Mouse (Mus musculus) liver, embryonic 12.5 days (tissue): ENCODE results near the gene Nrtn. TPM values are rescaled to one million over a fixed set of nuclear protein-coding genes. Genes with fewer than 3 reads are reported as not detected.

Source experiments
- ATAC-seq: fragments of 200-750 bp; cut with Nextera tagmentation; 2 replicates; pipeline ENCODE4 v1.8.0; 2017; ENCODE audit warnings: moderate number of reproducible peaks, mild to moderate bottlenecking, moderate library complexity
- H3K27ac ChIP-seq: fragments of 300-500 bp; sonication (generic); 2 replicates; pipeline ENCODE4 v1.5.1; 2016; ENCODE audit warnings: mild to moderate bottlenecking
- H3K27me3 ChIP-seq: fragments of 300-500 bp; sonication (generic); replicated peaks from 2 replicates; pipeline ENCODE4 v1.6.1; 2016; ENCODE audit warnings: mild to moderate bottlenecking, moderate library complexity
- H3K36me3 ChIP-seq: fragments of 300-500 bp; sonication (generic); 2 replicates; pipeline ENCODE4 v1.6.1; 2016; ENCODE audit warnings: mild to moderate bottlenecking, moderate library complexity
- H3K4me1 ChIP-seq: fragments of 300-500 bp; sonication (generic); 2 replicates; pipeline ENCODE4 v1.6.1; 2016
- H3K4me2 ChIP-seq: fragments of 300-500 bp; sonication (generic); 2 replicates; pipeline ENCODE4 v1.6.1; 2016; ENCODE audit warnings: mild to moderate bottlenecking, moderate library complexity
- H3K4me3 ChIP-seq: fragments of 300-500 bp; sonication (generic); 2 replicates; pipeline ENCODE4 v1.5.1; 2016; ENCODE audit warnings: mild to moderate bottlenecking, moderate library complexity
- H3K9ac ChIP-seq: fragments of 300-500 bp; sonication (generic); 2 replicates; pipeline ENCODE4 v1.6.1; 2016; ENCODE audit warnings: mild to moderate bottlenecking, moderate library complexity
- H3K9me3 ChIP-seq: fragments of 300-500 bp; sonication (generic); replicated peaks from 2 replicates; pipeline ENCODE4 v1.6.1; 2016; ENCODE audit warnings: mild to moderate bottlenecking, moderate library complexity
- WGBS: fragments of 180-500 bp; shearing (Covaris S2); methylation state at CpG from one replicate; pipeline ENCODE4 v1.1.7; 2016; ENCODE audit not compliant: insufficient replicate concordance; 5-methylcytosine and 5-hydroxymethylcytosine counted together
- polyA plus RNA-seq: library from polyadenylated mRNA; unstranded; fragments of >200 nt; fragmentation: Nextera tagmentation; extraction: Ambion mirVana; gene quantifications from 2 replicates; pipeline ENCODE4 v1.2.1, GENCODE M21; 2016

Nrtn gene
- polyA plus RNA-seq, 1 experiment from 2014 or later = 3.2 TPM

GRCm38 (mm10) chr17:56715360-56715759 lies 42.0 kb downstream of the Nrtn start:
- no peaks in the 10 kb centered on the region for H3K27me3 ChIP-seq
- WGBS = 54% methylated on average over 11 of the region's 11 CpGs
- peaks cover 34% of the 10 kb centered on the region for H3K4me1 ChIP-seq
- no peak for ATAC-seq
- peaks cover 36% of the 10 kb centered on the region for H3K36me3 ChIP-seq
- peak overlapping the region; percentile 96; the same call in 1 of the 2 replicates for H3K4me2 ChIP-seq
- H3K27ac ChIP-seq = no peak overlapping the region
- H3K4me3 ChIP-seq = no peak overlapping the region
- H3K9ac ChIP-seq = peak overlapping the region; percentile 18; the same call in 1 of the 2 replicates
- no peaks in the 10 kb centered on the region for H3K9me3 ChIP-seq

DNA sequence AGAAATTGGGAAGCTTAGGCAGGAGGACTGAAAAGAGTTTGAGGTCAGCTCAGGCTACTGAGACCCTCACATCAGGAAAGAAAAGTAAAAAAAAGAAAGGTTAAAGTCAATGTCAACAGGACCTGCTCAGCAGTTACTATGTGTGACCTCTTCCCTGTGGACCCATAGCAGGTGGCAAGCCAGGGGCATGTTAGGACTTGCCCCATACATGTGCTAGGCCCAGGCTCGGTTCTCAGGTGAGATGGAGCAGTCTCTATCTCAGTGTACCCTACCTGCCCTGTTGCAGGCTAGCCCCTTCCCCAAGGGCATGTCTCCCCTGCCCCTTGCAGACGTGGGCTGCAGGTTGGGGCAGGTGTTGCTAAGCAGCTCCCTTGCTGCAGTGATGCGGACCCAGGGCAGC lies 47.6 kb downstream of the Nrtn start:
- ATAC-seq = no peak
- Histone ChIP-seq H3K4me3 (no peak overlapping the region), H3K36me3 (peaks cover 87% of the 10 kb centered on the region), H3K4me2 (no peak overlapping the region), H3K4me1 (0 out of 2 replicates have a peak, but pooled peaks cover 6% of the 10 kb centered on the region), H3K27me3 (no peaks in the 10 kb centered on the region), H3K27ac (no peak overlapping the region), H3K9me3 (no peaks in the 10 kb centered on the region), H3K9ac (no peak overlapping the region)
- 91% methylated on average over 3 of the region's 3 CpGs for WGBS

GRCm38 (mm10) chr17:56708692-56709091 lies 48.6 kb downstream of the Nrtn start:
- H3K27me3 ChIP-seq = no peaks in the 10 kb centered on the region
- no peak overlapping the region for H3K4me3 ChIP-seq
- 87% methylated on average over 4 of the region's 4 CpGs for WGBS
- H3K9me3 ChIP-seq = no peaks in the 10 kb centered on the region
- no peak for ATAC-seq
- no peak overlapping the region for H3K4me2 ChIP-seq
- peaks cover 97% of the 10 kb centered on the region for H3K36me3 ChIP-seq
- H3K9ac ChIP-seq = no peak overlapping the region
- H3K4me1 ChIP-seq = 0 out of 2 replicates have a peak, but pooled peaks cover 6% of the 10 kb centered on the region
- H3K27ac ChIP-seq = no peak overlapping the region

- H3K9me3 ChIP-seq = no peaks in the 10 kb centered on the region
- H3K4me2 ChIP-seq = no peak overlapping the region
- peaks cover 100% of the 10 kb centered on the region for H3K36me3 ChIP-seq
- WGBS = 79% methylated on average over 1 of the region's 1 CpGs
- no peak overlapping the region for H3K4me3 ChIP-seq
- no peaks in the 10 kb centered on the region for H3K27me3 ChIP-seq
- H3K4me1 ChIP-seq = 0 out of 2 replicates have a peak, but pooled peaks cover 4% of the 10 kb centered on the region
- ATAC-seq = peak; percentile 53
- no peak overlapping the region for H3K9ac ChIP-seq
- H3K27ac ChIP-seq = no peak overlapping the region
Observed at GRCm38 (mm10) chr17:56706515-56706914, 50.8 kb downstream of the Nrtn start.

DNA sequence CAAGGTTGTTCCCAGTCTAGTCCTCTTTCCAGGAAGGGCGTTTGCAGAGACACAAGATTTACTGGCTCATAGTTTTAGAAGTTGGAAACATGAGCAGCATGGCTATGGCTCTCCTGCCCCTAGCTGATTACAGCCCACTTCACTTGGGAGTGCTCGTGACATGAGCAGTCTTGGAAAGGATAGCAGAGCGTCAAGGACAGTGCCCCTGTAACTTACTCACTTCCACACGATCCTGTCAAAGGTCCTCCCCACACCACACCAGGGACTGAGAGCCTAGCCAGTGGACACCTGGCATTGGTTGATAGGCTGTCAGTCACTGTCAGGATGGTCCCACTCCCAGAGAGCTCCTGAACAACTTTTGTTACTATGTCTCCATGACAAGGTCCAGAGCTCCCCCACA lies 54.3 kb downstream of the Nrtn start:
- H3K4me3 ChIP-seq = no peak overlapping the region
- H3K36me3 ChIP-seq = peaks cover 100% of the 10 kb centered on the region
- H3K27me3 ChIP-seq = no peaks in the 10 kb centered on the region
- H3K9me3 ChIP-seq = no peaks in the 10 kb centered on the region
- H3K9ac ChIP-seq = no peak overlapping the region
- no peak overlapping the region for H3K4me2 ChIP-seq
- H3K4me1 ChIP-seq = 0 out of 2 replicates have a peak, but pooled peaks cover 4% of the 10 kb centered on the region
- no peak for ATAC-seq
- H3K27ac ChIP-seq = no peak overlapping the region
- WGBS = 88% methylated on average over 4 of the region's 4 CpGs

Other genes starting within 250 kb of the Nrtn start
- gene Znrf4, start 245.1 kb downstream of the Nrtn start, polyA plus RNA-seq = not detected in 2 replicates
- gene Gm20219, start 203.1 kb downstream of the Nrtn start, polyA plus RNA-seq = 0.20 and 0.25 TPM in 2 replicates
- 58.9 and 63.6 TPM in 2 replicates for gene Safb2, start 172.9 kb downstream of the Nrtn start, polyA plus RNA-seq
- 73.6 and 79.1 TPM in 2 replicates for gene Safb, start 172.7 kb downstream of the Nrtn start, polyA plus RNA-seq
- 176 and 179 TPM in 2 replicates for gene 2410015M20Rik, start 147.8 kb downstream of the Nrtn start, polyA plus RNA-seq
- 1,562 and 1,574 TPM in 2 replicates for gene Rpl36, start 144.1 kb downstream of the Nrtn start, polyA plus RNA-seq
- gene Lonp1, start 130.6 kb downstream of the Nrtn start, polyA plus RNA-seq = 61.7 and 65.4 TPM in 2 replicates
- 0.50 and 0.57 TPM in 2 replicates for gene Catsperd, start 129.4 kb downstream of the Nrtn start, polyA plus RNA-seq
- gene Ranbp3, start 84.2 kb downstream of the Nrtn start, polyA plus RNA-seq = 66.3 and 67.5 TPM in 2 replicates
- gene Ndufa11, start 39.8 kb downstream of the Nrtn start, polyA plus RNA-seq = 265 and 282 TPM in 2 replicates
- 3.8 and 4.0 TPM in 2 replicates for gene Vmac, start 39.5 kb downstream of the Nrtn start, polyA plus RNA-seq
- gene Dus3l, start 7.2 kb upstream of the Nrtn start, polyA plus RNA-seq = 24.1 and 24.6 TPM in 2 replicates
- 1.1 and 1.2 TPM in 2 replicates for gene Prr22, start 12.7 kb upstream of the Nrtn start, polyA plus RNA-seq
- 12.6 and 13.6 TPM in 2 replicates for gene Rfx2, start 73.5 kb upstream of the Nrtn start, polyA plus RNA-seq
- gene Acsbg2, start 116.9 kb upstream of the Nrtn start, polyA plus RNA-seq = not detected in 2 replicates
- 0.08 and 0.11 TPM in 2 replicates for gene 1700061G19Rik, start 117.9 kb upstream of the Nrtn start, polyA plus RNA-seq
- 24.4 and 24.7 TPM in 2 replicates for gene Mllt1, start 177.9 kb upstream of the Nrtn start, polyA plus RNA-seq
- gene Acer1, start 224.6 kb upstream of the Nrtn start, polyA plus RNA-seq = not detected in 2 replicates
- gene Clpp, start 232.8 kb upstream of the Nrtn start, polyA plus RNA-seq = 108 and 115 TPM in 2 replicates
- 24.5 and 25.1 TPM in 2 replicates for gene Alkbh7, start 239.8 kb upstream of the Nrtn start, polyA plus RNA-seq
- gene Pspn, start 242.5 kb upstream of the Nrtn start, polyA plus RNA-seq = 0.29 and 0.31 TPM in 2 replicates